Mouse (Mus musculus): ENCODE data around the gene Ckap5. TPM values are rescaled to one million over a fixed set of nuclear protein-coding genes. Genes with fewer than 3 reads are reported as not detected.

Gene Ckap5
- polyA plus RNA-seq, 1 experiment, result 97.8 TPM

- no peak for TF ChIP-seq CTCF (IDR thresholded peaks at IDR 0.05; ENCODE audit: borderline replicate concordance, insufficient read depth, low read depth, low read length)
- TF ChIP-seq POLR2A (IDR thresholded peaks at IDR 0.05; ENCODE audit: borderline replicate concordance, insufficient read depth, low read length), result no peak
- Histone ChIP-seq H3K4me1 (ENCODE audit: control insufficient read depth, insufficient read depth, low read length) (peaks cover 21% of the 10 kb centered on the region), H3K27me3 (ENCODE audit: control insufficient read depth, insufficient read depth, low read length) (no peaks in the 10 kb centered on the region), H3K27ac (ENCODE audit: insufficient read depth, low read length) (no peak overlapping the region), H3K4me3 (replicated peaks; ENCODE audit: insufficient read depth, low read depth, low read length) (no peak overlapping the region)
- whole genome bisulfite sequencing, result 87% methylated on average over 5 of the region's 5 CpGs
- no peak for DNase-seq
Measured at GRCm38 (mm10) chr2:91636727-91637338, 110.3 kb downstream of the Ckap5 start.

- no peak overlapping the region for H3K27ac ChIP-seq (ENCODE audit: insufficient read depth, low read length)
- H3K4me3 ChIP-seq (replicated peaks; ENCODE audit: insufficient read depth, low read depth, low read length), result no peak overlapping the region
- peaks cover 21% of the 10 kb centered on the region for H3K4me1 ChIP-seq (ENCODE audit: control insufficient read depth, insufficient read depth, low read length)
- DNase-seq, result no peak
- no peaks in the 10 kb centered on the region for H3K27me3 ChIP-seq (ENCODE audit: control insufficient read depth, insufficient read depth, low read length)
- TF ChIP-seq CTCF (IDR thresholded peaks at IDR 0.05; ENCODE audit: borderline replicate concordance, insufficient read depth, low read depth, low read length) (no peak), POLR2A (IDR thresholded peaks at IDR 0.05; ENCODE audit: borderline replicate concordance, insufficient read depth, low read length) (no peak)
- WGBS, result 73% methylated on average over 6 of the region's 6 CpGs
Measured at GRCm38 (mm10) chr2:91638931-91639330, 112.4 kb downstream of the Ckap5 start.

GRCm38 (mm10) chr2:91642825-91643415, 116.4 kb downstream of the Ckap5 start:
- TF ChIP-seq POLR2A (IDR thresholded peaks at IDR 0.05; ENCODE audit: borderline replicate concordance, insufficient read depth, low read length) (no peak), CTCF (IDR thresholded peaks at IDR 0.05; ENCODE audit: borderline replicate concordance, insufficient read depth, low read depth, low read length) (no peak)
- 88% methylated on average over 2 of the region's 2 CpGs for WGBS
- no peak for DNase-seq
- no peak overlapping the region for H3K27ac ChIP-seq (ENCODE audit: insufficient read depth, low read length)
- no peaks in the 10 kb centered on the region for H3K27me3 ChIP-seq (ENCODE audit: control insufficient read depth, insufficient read depth, low read length)
- H3K4me1 ChIP-seq (ENCODE audit: control insufficient read depth, insufficient read depth, low read length), result no peaks in the 10 kb centered on the region
- no peak overlapping the region for H3K4me3 ChIP-seq (replicated peaks; ENCODE audit: insufficient read depth, low read depth, low read length)

GRCm38 (mm10) chr2:91644021-91644420, 117.5 kb downstream of the Ckap5 start:
- Histone ChIP-seq H3K4me3 (replicated peaks; ENCODE audit: insufficient read depth, low read depth, low read length) (no peak overlapping the region), H3K27me3 (ENCODE audit: control insufficient read depth, insufficient read depth, low read length) (no peaks in the 10 kb centered on the region), H3K4me1 (ENCODE audit: control insufficient read depth, insufficient read depth, low read length) (no peaks in the 10 kb centered on the region), H3K27ac (ENCODE audit: insufficient read depth, low read length) (no peak overlapping the region)
- 95% methylated on average over 11 of the region's 11 CpGs for WGBS
- no peak for TF ChIP-seq CTCF (IDR thresholded peaks at IDR 0.05; ENCODE audit: borderline replicate concordance, insufficient read depth, low read depth, low read length)
- TF ChIP-seq POLR2A (IDR thresholded peaks at IDR 0.05; ENCODE audit: borderline replicate concordance, insufficient read depth, low read length), result no peak
- DNase-seq, result no peak

GRCm38 (mm10) chr2:91645354-91645753, 118.8 kb downstream of the Ckap5 start:
- Histone ChIP-seq H3K27ac (ENCODE audit: insufficient read depth, low read length) (no peak overlapping the region), H3K4me1 (ENCODE audit: control insufficient read depth, insufficient read depth, low read length) (no peaks in the 10 kb centered on the region), H3K27me3 (ENCODE audit: control insufficient read depth, insufficient read depth, low read length) (no peaks in the 10 kb centered on the region), H3K4me3 (replicated peaks; ENCODE audit: insufficient read depth, low read depth, low read length) (no peak overlapping the region)
- 95% methylated on average over 15 of the region's 15 CpGs for WGBS
- no peak for DNase-seq
- TF ChIP-seq CTCF (IDR thresholded peaks at IDR 0.05; ENCODE audit: borderline replicate concordance, insufficient read depth, low read depth, low read length) (no peak), POLR2A (IDR thresholded peaks at IDR 0.05; ENCODE audit: borderline replicate concordance, insufficient read depth, low read length) (no peak)

GRCm38 (mm10) chr2:91645811-91646210, 119.2 kb downstream of the Ckap5 start:
- no peak for TF ChIP-seq POLR2A (IDR thresholded peaks at IDR 0.05; ENCODE audit: borderline replicate concordance, insufficient read depth, low read length)
- no peak for TF ChIP-seq CTCF (IDR thresholded peaks at IDR 0.05; ENCODE audit: borderline replicate concordance, insufficient read depth, low read depth, low read length)
- WGBS, result 90% methylated on average over 11 of the region's 11 CpGs
- no peak for DNase-seq
- H3K27ac ChIP-seq (ENCODE audit: insufficient read depth, low read length), result no peak overlapping the region
- no peaks in the 10 kb centered on the region for H3K27me3 ChIP-seq (ENCODE audit: control insufficient read depth, insufficient read depth, low read length)
- no peak overlapping the region for H3K4me3 ChIP-seq (replicated peaks; ENCODE audit: insufficient read depth, low read depth, low read length)
- no peaks in the 10 kb centered on the region for H3K4me1 ChIP-seq (ENCODE audit: control insufficient read depth, insufficient read depth, low read length)

GRCm38 (mm10) chr2:91646733-91647132, 120.2 kb downstream of the Ckap5 start:
- DNase-seq, result peak; percentile 47 to 55
- 16% methylated on average over 1 of the region's 1 CpGs for WGBS
- no peak overlapping the region for H3K4me3 ChIP-seq (replicated peaks; ENCODE audit: insufficient read depth, low read depth, low read length)
- H3K27ac ChIP-seq (ENCODE audit: insufficient read depth, low read length), result no peak overlapping the region
- no peaks in the 10 kb centered on the region for H3K4me1 ChIP-seq (ENCODE audit: control insufficient read depth, insufficient read depth, low read length)
- H3K27me3 ChIP-seq (ENCODE audit: control insufficient read depth, insufficient read depth, low read length), result no peaks in the 10 kb centered on the region
- TF ChIP-seq POLR2A (IDR thresholded peaks at IDR 0.05; ENCODE audit: borderline replicate concordance, insufficient read depth, low read length), result no peak
- TF ChIP-seq CTCF (IDR thresholded peaks at IDR 0.05; ENCODE audit: borderline replicate concordance, insufficient read depth, low read depth, low read length), result peak; percentile 74

GRCm38 (mm10) chr2:91649152-91649551, 122.6 kb downstream of the Ckap5 start:
- peak in 1 of 2 experiments; percentile 24 for DNase-seq
- Histone ChIP-seq H3K27ac (ENCODE audit: insufficient read depth, low read length) (no peak overlapping the region), H3K27me3 (ENCODE audit: control insufficient read depth, insufficient read depth, low read length) (no peaks in the 10 kb centered on the region), H3K4me3 (replicated peaks; ENCODE audit: insufficient read depth, low read depth, low read length) (peak overlapping the region; percentile 85), H3K4me1 (ENCODE audit: control insufficient read depth, insufficient read depth, low read length) (0 out of 2 replicates have a peak, but pooled peaks cover 5% of the 10 kb centered on the region)
- no peak for TF ChIP-seq POLR2A (IDR thresholded peaks at IDR 0.05; ENCODE audit: borderline replicate concordance, insufficient read depth, low read length)
- TF ChIP-seq CTCF (IDR thresholded peaks at IDR 0.05; ENCODE audit: borderline replicate concordance, insufficient read depth, low read depth, low read length), result no peak
- WGBS, result 2% methylated on average over 15 of the region's 15 CpGs
